Mouse (Mus musculus) cerebellum, adult 9-10 months (tissue): Measurements from ENCODE around the gene Gm11115.

Experiments used
- DNase-seq: peaks from one replicate; pipeline ENCODE4 v3.0.0; 2022

The Gm11115 gene

GRCm38 (mm10) chr5:88153999-88154398 is at the start of gene Gm11115:
Gene Gm11115, minus strand, starts transcription at chr5:88154099.
- no peak for DNase-seq

- no peak for DNase-seq
These were observed 42.5 kb downstream of the Gm11115 start, which contains the start of gene Gm11116 for GRCm38 (mm10) chr5:88111430-88111829. Gene Gm11116, minus strand, starts transcription at chr5:88111530.
